Mouse (Mus musculus) left cerebral cortex, postnatal 10 days (tissue): Measurements from ENCODE around the gene Wdcp. TPM values are rescaled to one million over a fixed set of nuclear protein-coding genes. Genes with fewer than 3 reads are reported as not detected.

ENCODE experiments used
- DNase-seq, 2 experiments: peaks; one replicate each; pipeline ENCODE4 v3.0.0; 2021 to 2022; ENCODE audit warnings: low spot score in 2 of 2, mixed read lengths in 1 of 2; ENCODE audit errors: extremely low spot score in 1 of 2
- intact Hi-C: fragments of 180-260 bp; cut with DNase I; formaldehyde crosslinking; loops from one replicate; pipeline ENCODE4 v1.15.1; 2025
- total RNA-seq, 2 experiments: library from RNA; stranded (reverse); gene quantifications; 2 replicates each; pipeline ENCODE4 v1.2.3; 2021

Gene Wdcp
- total RNA-seq, 2 experiments from 2014 or later: 9.8 to 11.6 TPM

DNA sequence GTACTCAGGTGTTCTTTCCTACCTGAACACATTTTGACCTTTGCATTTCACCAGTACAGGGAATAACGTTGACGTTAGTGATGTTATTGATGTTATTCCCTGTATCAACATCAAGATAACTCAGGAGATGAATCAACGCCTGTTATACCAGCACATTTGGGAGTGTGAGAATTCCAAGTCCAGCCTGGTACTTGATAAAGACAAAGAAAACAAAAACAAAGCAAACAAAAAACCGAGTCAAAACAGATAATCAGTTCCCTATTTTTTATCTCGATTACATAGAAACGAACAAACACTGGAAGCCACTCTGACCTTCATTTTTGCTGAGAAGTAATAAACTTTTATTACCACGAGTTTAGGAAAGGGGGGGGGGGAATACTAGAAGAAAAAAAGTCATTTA, 63.4 kb downstream of the Wdcp start:
- no peak for DNase-seq
- intact Hi-C loops: no loop called here

- peak; percentile 90 to 98 for DNase-seq
- intact Hi-C loops: no loop called here
Observed at GRCm38 (mm10) chr12:4906951-4907906, 64.1 kb downstream of the Wdcp start, which contains the start of gene Ubxn2a. Ubxn2a (minus strand) TSS chr12:4907705.

DNA sequence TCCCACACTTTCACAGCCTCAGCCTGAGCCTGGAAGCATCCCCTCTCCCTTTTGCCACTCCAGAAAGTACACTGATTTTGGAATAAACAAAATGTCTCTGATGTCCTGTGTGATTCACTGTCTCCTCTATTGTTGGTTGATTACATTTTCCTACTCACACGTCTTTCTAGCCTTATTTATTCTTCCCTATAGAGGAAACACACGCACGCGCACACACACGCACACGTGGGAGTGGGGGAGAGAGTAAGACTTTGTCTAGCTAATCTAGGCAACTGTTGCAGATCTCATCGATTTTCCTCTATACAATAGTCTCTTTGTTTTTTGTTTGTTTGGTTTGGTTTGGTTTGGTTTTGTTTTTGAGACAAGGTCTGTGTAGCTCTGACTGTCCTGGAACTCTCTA, 65.3 kb downstream of the Wdcp start:
- DNase-seq: no peak
- intact Hi-C loops: no loop called here

Other genes starting within 250 kb of the Wdcp start
- 1 to 10 TPM; 1.6 to 1.8 TPM for gene Fam228a, start 104.9 kb upstream of the Wdcp start, total RNA-seq
- 10 to 100 TPM; 13.5 to 13.9 TPM for gene Pfn4, start 74.3 kb upstream of the Wdcp start, total RNA-seq
- gene Fam228b, start 74.0 kb upstream of the Wdcp start, total RNA-seq: 10 to 100 TPM; 11.1 to 14.9 TPM
- 10 to 100 TPM; 95.6 to 98.8 TPM for gene Sf3b6, start 25.8 kb upstream of the Wdcp start, total RNA-seq
- 100 to 1,000 TPM; 112 to 132 TPM for gene Fkbp1b, start 1.7 kb upstream of the Wdcp start, total RNA-seq
- gene Mfsd2b, start 31.1 kb downstream of the Wdcp start, total RNA-seq: under 1 TPM; 0.91 to 0.94 TPM
- gene Ubxn2a, start 64.4 kb downstream of the Wdcp start, total RNA-seq: 10 to 100 TPM; 44.9 to 47.2 TPM
- 10 to 100 TPM; 26.6 to 29.4 TPM for gene Atad2b, start 74.0 kb downstream of the Wdcp start, total RNA-seq